Mouse (Mus musculus): ENCODE data around the gene Fam174a. TPM values are rescaled to one million over a fixed set of nuclear protein-coding genes. Genes with fewer than 3 reads are reported as not detected.

The Fam174a gene
- 0.27 and 0.36 TPM in 2 replicates for polyA plus RNA-seq (2012)

GRCm38 (mm10) chr1:95313393-95314228, at the start of gene Fam174a:
Gene Fam174a (plus strand): TSS chr1:95313623.
- no peaks in the 10 kb centered on the region for H3K9me3 ChIP-seq (ENCODE audit: control insufficient read depth, low read length)
- TF ChIP-seq TAL1 (IDR thresholded peaks at IDR 0.05; ENCODE audit: low read length) (no peak), GATA1 (IDR thresholded peaks at IDR 0.05; ENCODE audit: low read length) (no peak)

GRCm38 (mm10) chr1:95263843-95264242, 49.6 kb upstream of the Fam174a start:
- TF ChIP-seq GATA1 (IDR thresholded peaks at IDR 0.05; ENCODE audit: low read length), result no peak
- no peak for TF ChIP-seq TAL1 (IDR thresholded peaks at IDR 0.05; ENCODE audit: low read length)
- H3K4me3 ChIP-seq (replicated peaks), result no peak overlapping the region
- H3K36me3 ChIP-seq (ENCODE audit: control insufficient read depth), result no peaks in the 10 kb centered on the region
- H3K9me3 ChIP-seq (ENCODE audit: control insufficient read depth, low read length), result no peaks in the 10 kb centered on the region
- no peaks in the 10 kb centered on the region for H3K27me3 ChIP-seq (ENCODE audit: control insufficient read depth)
- no peaks in the 10 kb centered on the region for H3K4me1 ChIP-seq (ENCODE audit: control insufficient read depth)

More at GRCm38 (mm10) chr1:95313393-95314228, at the start of gene Fam174a:
- Histone ChIP-seq H3K27me3 (ENCODE audit: control insufficient read depth) (no peaks in the 10 kb centered on the region), H3K36me3 (ENCODE audit: control insufficient read depth) (no peaks in the 10 kb centered on the region), H3K4me3 (replicated peaks) (peak within 1 kb of the TSS; percentile 88), H3K4me1 (ENCODE audit: control insufficient read depth) (peaks cover 15% of the 10 kb centered on the region)

- TF ChIP-seq GATA1 (IDR thresholded peaks at IDR 0.05; ENCODE audit: low read length), result no peak
- Histone ChIP-seq H3K9me3 (ENCODE audit: control insufficient read depth, low read length) (no peaks in the 10 kb centered on the region), H3K4me3 (replicated peaks) (no peak overlapping the region), H3K4me1 (ENCODE audit: control insufficient read depth) (no peaks in the 10 kb centered on the region), H3K36me3 (ENCODE audit: control insufficient read depth) (no peaks in the 10 kb centered on the region), H3K27me3 (ENCODE audit: control insufficient read depth) (no peaks in the 10 kb centered on the region)
Observed at GRCm38 (mm10) chr1:95267950-95268724, 45.3 kb upstream of the Fam174a start.

GRCm38 (mm10) chr1:95273321-95273720, 40.1 kb upstream of the Fam174a start:
- H3K9me3 ChIP-seq (ENCODE audit: control insufficient read depth, low read length), result no peaks in the 10 kb centered on the region
- no peaks in the 10 kb centered on the region for H3K36me3 ChIP-seq (ENCODE audit: control insufficient read depth)
- H3K4me1 ChIP-seq (ENCODE audit: control insufficient read depth), result no peaks in the 10 kb centered on the region
- no peak for TF ChIP-seq GATA1 (IDR thresholded peaks at IDR 0.05; ENCODE audit: low read length)
- TF ChIP-seq TAL1 (IDR thresholded peaks at IDR 0.05; ENCODE audit: low read length), result no peak
- H3K4me3 ChIP-seq (replicated peaks), result no peak overlapping the region
- no peaks in the 10 kb centered on the region for H3K27me3 ChIP-seq (ENCODE audit: control insufficient read depth)

- Histone ChIP-seq H3K4me3 (replicated peaks) (no peak overlapping the region), H3K9me3 (ENCODE audit: control insufficient read depth, low read length) (no peaks in the 10 kb centered on the region), H3K4me1 (ENCODE audit: control insufficient read depth) (no peaks in the 10 kb centered on the region; the same call in 1 of the 2 replicates), H3K36me3 (ENCODE audit: control insufficient read depth) (no peaks in the 10 kb centered on the region), H3K27me3 (ENCODE audit: control insufficient read depth) (no peaks in the 10 kb centered on the region)
- no peak for TF ChIP-seq TAL1 (IDR thresholded peaks at IDR 0.05; ENCODE audit: low read length)
- no peak for TF ChIP-seq GATA1 (IDR thresholded peaks at IDR 0.05; ENCODE audit: low read length)
Observed at GRCm38 (mm10) chr1:95308324-95308723, 5.1 kb upstream of the Fam174a start.

GRCm38 (mm10) chr1:95314229-95314555, 769 bp downstream of the Fam174a start:
- Histone ChIP-seq H3K4me1 (ENCODE audit: control insufficient read depth) (peaks cover 15% of the 10 kb centered on the region), H3K36me3 (ENCODE audit: control insufficient read depth) (no peaks in the 10 kb centered on the region), H3K27me3 (ENCODE audit: control insufficient read depth) (no peaks in the 10 kb centered on the region), H3K9me3 (ENCODE audit: control insufficient read depth, low read length) (no peaks in the 10 kb centered on the region), H3K4me3 (replicated peaks) (peak overlapping the region; percentile 88)
- TF ChIP-seq TAL1 (IDR thresholded peaks at IDR 0.05; ENCODE audit: low read length), result no peak
- no peak for TF ChIP-seq GATA1 (IDR thresholded peaks at IDR 0.05; ENCODE audit: low read length)

GRCm38 (mm10) chr1:95315981-95316380, 2.6 kb downstream of the Fam174a start:
- H3K27me3 ChIP-seq (ENCODE audit: control insufficient read depth), result no peaks in the 10 kb centered on the region
- no peaks in the 10 kb centered on the region for H3K9me3 ChIP-seq (ENCODE audit: control insufficient read depth, low read length)
- H3K36me3 ChIP-seq (ENCODE audit: control insufficient read depth), result no peaks in the 10 kb centered on the region
- TF ChIP-seq TAL1 (IDR thresholded peaks at IDR 0.05; ENCODE audit: low read length) (no peak), GATA1 (IDR thresholded peaks at IDR 0.05; ENCODE audit: low read length) (no peak)
- peaks cover 15% of the 10 kb centered on the region for H3K4me1 ChIP-seq (ENCODE audit: control insufficient read depth)
- no peak overlapping the region for H3K4me3 ChIP-seq (replicated peaks)

GRCm38 (mm10) chr1:95322219-95322618, 8.8 kb downstream of the Fam174a start:
- Histone ChIP-seq H3K27me3 (ENCODE audit: control insufficient read depth) (no peaks in the 10 kb centered on the region), H3K36me3 (ENCODE audit: control insufficient read depth) (peaks cover 8% of the 10 kb centered on the region), H3K9me3 (ENCODE audit: control insufficient read depth, low read length) (peaks cover 2% of the 10 kb centered on the region; the same call in 1 of the 2 replicates), H3K4me3 (replicated peaks) (no peak overlapping the region), H3K4me1 (ENCODE audit: control insufficient read depth) (no peaks in the 10 kb centered on the region)
- no peak for TF ChIP-seq TAL1 (IDR thresholded peaks at IDR 0.05; ENCODE audit: low read length)
- TF ChIP-seq GATA1 (IDR thresholded peaks at IDR 0.05; ENCODE audit: low read length), result no peak

GRCm38 (mm10) chr1:95323004-95323403, 9.6 kb downstream of the Fam174a start:
- TF ChIP-seq TAL1 (IDR thresholded peaks at IDR 0.05; ENCODE audit: low read length), result no peak
- no peak for TF ChIP-seq GATA1 (IDR thresholded peaks at IDR 0.05; ENCODE audit: low read length)
- Histone ChIP-seq H3K4me1 (ENCODE audit: control insufficient read depth) (no peaks in the 10 kb centered on the region), H3K4me3 (replicated peaks) (no peak overlapping the region), H3K36me3 (ENCODE audit: control insufficient read depth) (peaks cover 8% of the 10 kb centered on the region), H3K27me3 (ENCODE audit: control insufficient read depth) (no peaks in the 10 kb centered on the region), H3K9me3 (ENCODE audit: control insufficient read depth, low read length) (peaks cover 2% of the 10 kb centered on the region; the same call in 1 of the 2 replicates)

All from erythroblast, embryonic 14.5 days (primary cell).